Mouse (Mus musculus): ENCODE measurements at regions not wholly inside any gene's neighbourhood (a gene's known extent, or its start where the extent isn't known, plus 50 kb on each side); places are given as distances from the start of the nearest gene placed in this dataset.

DNA sequence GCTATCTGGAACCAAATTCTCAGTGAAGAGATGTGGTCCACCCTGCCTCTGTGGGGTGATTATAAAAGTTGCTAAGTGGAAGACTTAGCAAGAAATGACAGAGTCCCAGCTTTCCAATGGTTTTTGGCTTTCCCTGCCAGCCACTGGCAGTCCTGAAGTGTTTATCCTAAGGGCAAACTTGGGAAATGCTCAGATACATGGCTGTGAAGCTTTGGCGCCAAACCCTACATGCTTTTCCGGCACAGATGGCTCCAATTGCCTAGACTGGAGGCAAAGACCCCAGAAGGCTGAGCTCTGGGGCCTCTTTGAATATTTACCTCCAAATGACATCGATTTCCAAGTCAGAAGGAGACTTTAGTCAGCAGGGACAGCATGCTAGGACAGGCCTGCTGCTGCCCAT is 174.4 kb downstream of the 4930564D02Rik start:
- no peaks in the 10 kb centered on the region for H3K4me1 ChIP-seq (ENCODE audit: control insufficient read depth in 1 of 2, insufficient read depth in 2 of 2)
- no peak overlapping the region for H3K9ac ChIP-seq (ENCODE audit: insufficient read depth, low read depth)
- H3K27ac ChIP-seq (ENCODE audit: insufficient read depth, low read depth) = no peak overlapping the region
- H3K4me3 ChIP-seq (replicated peaks in 1 of 3; ENCODE audit: low read depth in 2 of 3, low read length in 2 of 3, poor library complexity in 1 of 3) = no peak overlapping the region
- dilution Hi-C loops (cut with MboI; ENCODE audit: extremely low pct_ligation_motif_present, extremely low pct_unique_long_range_greater_than_20kb, low sequenced_read_pairs) (no loop called here), in situ Hi-C loops (cut with MboI; ENCODE audit: low pct_ligation_motif_present, low pct_unique_long_range_greater_than_20kb, low sequenced_read_pairs) (no loop called here)
- no peak for DNase-seq (ENCODE audit: extremely low read depth)
- no peaks in the 10 kb centered on the region for H3K79me2 ChIP-seq (replicated peaks; ENCODE audit: control insufficient read depth, extremely low read depth, insufficient read depth, poor library complexity, severe bottlenecking)
- no peaks in the 10 kb centered on the region for H3K9me3 ChIP-seq (replicated peaks; ENCODE audit: low read length)
- no peak overlapping the region for H3K4me2 ChIP-seq (ENCODE audit: insufficient read depth, low read depth, poor library complexity, severe bottlenecking)
- H3K36me3 ChIP-seq (replicated peaks in 1 of 2; ENCODE audit: control insufficient read depth in 1 of 2, insufficient read depth in 1 of 2, low read length in 1 of 2) = no peaks in the 10 kb centered on the region
- no peak for TF ChIP-seq KAT2A (IDR thresholded peaks at IDR 0.05; ENCODE audit: insufficient replicate concordance, low read length)
- no peak for TF ChIP-seq EP300 (IDR thresholded peaks at IDR 0.05; ENCODE audit: low read length)
- TF ChIP-seq RAD21 (IDR thresholded peaks at IDR 0.05; ENCODE audit: low read depth, low read length) = no peak
- no peak for TF ChIP-seq HCFC1 (IDR thresholded peaks at IDR 0.05; ENCODE audit: low read depth, low read length)
- TF ChIP-seq MAFK (IDR thresholded peaks at IDR 0.05; ENCODE audit: insufficient replicate concordance, low read length) = no peak
- TF ChIP-seq ZMIZ1 (IDR thresholded peaks at IDR 0.05; ENCODE audit: low read depth, low read length) = no peak
- TF ChIP-seq MXI1 (IDR thresholded peaks at IDR 0.05; ENCODE audit: low read depth, low read length) = no peak
- TF ChIP-seq CTCF (conservative IDR thresholded peaks at IDR 0.05 in 1 of 2, IDR thresholded peaks at IDR 0.05 in 1 of 2; ENCODE audit: low read depth in 2 of 2, low read length in 2 of 2) = no peak
- no peak for TF ChIP-seq USF2 (conservative IDR thresholded peaks at IDR 0.05; ENCODE audit: low read depth, low read length)
- TF ChIP-seq ZC3H11A (IDR thresholded peaks at IDR 0.05; ENCODE audit: low read depth, low read length) = no peak
- TF ChIP-seq NELFE (IDR thresholded peaks at IDR 0.05; ENCODE audit: low read depth, low read length) = no peak
- TF ChIP-seq ETS1 (conservative IDR thresholded peaks at IDR 0.05; ENCODE audit: low read depth, low read length) = no peak
- TF ChIP-seq E2F4 (IDR thresholded peaks at IDR 0.05; ENCODE audit: insufficient replicate concordance, low read depth, low read length) = no peak
- no peak for TF ChIP-seq CHD2 (IDR thresholded peaks at IDR 0.05; ENCODE audit: low read length)
- peaks cover 55% of the 10 kb centered on the region for H3K27me3 ChIP-seq (replicated peaks)

GRCm38 (mm10) chr3:105257096-105257495 is 190.5 kb downstream of the 4930564D02Rik start:
- no peaks in the 10 kb centered on the region for H3K79me2 ChIP-seq (replicated peaks; ENCODE audit: control insufficient read depth, extremely low read depth, insufficient read depth, poor library complexity, severe bottlenecking)
- TF ChIP-seq MAFK (IDR thresholded peaks at IDR 0.05; ENCODE audit: insufficient replicate concordance, low read length) (no peak), E2F4 (IDR thresholded peaks at IDR 0.05; ENCODE audit: insufficient replicate concordance, low read depth, low read length) (no peak), SMC3 (IDR thresholded peaks at IDR 0.05; ENCODE audit: low read depth, low read length) (no peak)
- no peaks in the 10 kb centered on the region for H3K9me3 ChIP-seq (replicated peaks; ENCODE audit: low read length)
- no peak overlapping the region for H3K4me3 ChIP-seq (replicated peaks in 1 of 3; ENCODE audit: low read depth in 2 of 3, low read length in 2 of 3, poor library complexity in 1 of 3)
- DNase-seq (ENCODE audit: extremely low read depth) = no peak
- no peaks in the 10 kb centered on the region for H3K36me3 ChIP-seq (replicated peaks in 1 of 2; ENCODE audit: control insufficient read depth in 1 of 2, insufficient read depth in 1 of 2, low read length in 1 of 2)
- dilution Hi-C loops (cut with MboI; ENCODE audit: extremely low pct_ligation_motif_present, extremely low pct_unique_long_range_greater_than_20kb, low sequenced_read_pairs) = no loop called here
- H3K27me3 ChIP-seq (replicated peaks) = peaks cover 71% of the 10 kb centered on the region
- in situ Hi-C loops (cut with MboI; ENCODE audit: low pct_ligation_motif_present, low pct_unique_long_range_greater_than_20kb, low sequenced_read_pairs) = no loop called here
- no peak overlapping the region for H3K9ac ChIP-seq (ENCODE audit: insufficient read depth, low read depth)
- no peak overlapping the region for H3K27ac ChIP-seq (ENCODE audit: insufficient read depth, low read depth)
- no peaks in the 10 kb centered on the region for H3K4me1 ChIP-seq (ENCODE audit: control insufficient read depth in 1 of 2, insufficient read depth in 2 of 2)
- H3K4me2 ChIP-seq (ENCODE audit: insufficient read depth, low read depth, poor library complexity, severe bottlenecking) = no peak overlapping the region

- no peak for TF ChIP-seq RCOR1 (conservative IDR thresholded peaks at IDR 0.05; ENCODE audit: low read depth, low read length)
- TF ChIP-seq SMC3 (IDR thresholded peaks at IDR 0.05; ENCODE audit: low read depth, low read length) = no peak
- TF ChIP-seq POLR2AphosphoS2 (IDR thresholded peaks at IDR 0.05; ENCODE audit: low read depth, low read length) = no peak
- no peak for TF ChIP-seq NRF1 (IDR thresholded peaks at IDR 0.05; ENCODE audit: low read depth, low read length)
- no peak for TF ChIP-seq TBP (conservative IDR thresholded peaks at IDR 0.05; ENCODE audit: low read depth, low read length)
- no peak for TF ChIP-seq IRF4 (IDR thresholded peaks at IDR 0.05; ENCODE audit: low read depth, low read length)
- TF ChIP-seq ETS1 (conservative IDR thresholded peaks at IDR 0.05; ENCODE audit: low read depth, low read length) = no peak
- no peak for TF ChIP-seq ZKSCAN1 (IDR thresholded peaks at IDR 0.05; ENCODE audit: borderline replicate concordance, low read depth, low read length)
- no peak overlapping the region for H3K4me2 ChIP-seq (ENCODE audit: insufficient read depth, low read depth, poor library complexity, severe bottlenecking)
- peaks cover 72% of the 10 kb centered on the region for H3K27me3 ChIP-seq (replicated peaks)
- H3K27ac ChIP-seq (ENCODE audit: insufficient read depth, low read depth) = no peak overlapping the region
- no peak overlapping the region for H3K4me3 ChIP-seq (replicated peaks in 1 of 3; ENCODE audit: low read depth in 2 of 3, low read length in 2 of 3, poor library complexity in 1 of 3)
- no peak overlapping the region for H3K9ac ChIP-seq (ENCODE audit: insufficient read depth, low read depth)
- peak; percentile 44 for DNase-seq (ENCODE audit: extremely low read depth)
- H3K9me3 ChIP-seq (replicated peaks; ENCODE audit: low read length) = no peaks in the 10 kb centered on the region
- in situ Hi-C loops (cut with MboI; ENCODE audit: low pct_ligation_motif_present, low pct_unique_long_range_greater_than_20kb, low sequenced_read_pairs) (no loop called here), dilution Hi-C loops (cut with MboI; ENCODE audit: extremely low pct_ligation_motif_present, extremely low pct_unique_long_range_greater_than_20kb, low sequenced_read_pairs) (no loop called here)
- no peaks in the 10 kb centered on the region for H3K4me1 ChIP-seq (ENCODE audit: control insufficient read depth in 1 of 2, insufficient read depth in 2 of 2)
- no peaks in the 10 kb centered on the region for H3K79me2 ChIP-seq (replicated peaks; ENCODE audit: control insufficient read depth, extremely low read depth, insufficient read depth, poor library complexity, severe bottlenecking)
- H3K36me3 ChIP-seq (replicated peaks in 1 of 2; ENCODE audit: control insufficient read depth in 1 of 2, insufficient read depth in 1 of 2, low read length in 1 of 2) = no peaks in the 10 kb centered on the region
These were observed 176.9 kb upstream of the Kcnd3 start for GRCm38 (mm10) chr3:105275241-105275640.
